Mouse (Mus musculus) brain, embryonic 14.5 days (tissue): ENCODE data around the gene Bcar1. TPM values are rescaled to one million over a fixed set of nuclear protein-coding genes. Genes with fewer than 3 reads are reported as not detected.

Experiments
- DNase-seq: peaks from one replicate; pipeline ENCODE4 v3.0.0-alpha.2; 2011; ENCODE audit warnings: low read depth
- CTCF ChIP-seq: fragments of 200-500 bp; IDR thresholded peaks from 2 replicates; pipeline ENCODE4 v1.5.1; 2012; ENCODE audit warnings: inconsistent platforms, mild to moderate bottlenecking, moderate library complexity, borderline replicate concordance; ENCODE audit not compliant: insufficient read depth, insufficient read length; ENCODE audit errors: extremely low read depth
- POLR2A ChIP-seq: fragments of 200-500 bp; IDR thresholded peaks from 2 replicates; pipeline ENCODE4 v1.6.1; 2012; ENCODE audit warnings: mild to moderate bottlenecking, inconsistent platforms, borderline replicate concordance; ENCODE audit not compliant: poor library complexity, insufficient read depth, insufficient read length, severe bottlenecking; ENCODE audit errors: extremely low read depth
- polyA plus RNA-seq: library from polyadenylated mRNA; depleted of rRNA; stranded (reverse); fragments of >200 nt; gene quantifications from 2 replicates; pipeline ENCODE4 v1.2.3, GENCODE M21; 2012

Gene Bcar1
- polyA plus RNA-seq, 1 experiment = 101 TPM

GRCm38 (mm10) chr8:111718937-111719336 lies 24.7 kb downstream of the Bcar1 start:
- peak; percentile 28 for DNase-seq
- TF ChIP-seq POLR2A (no peak), CTCF (no peak)

DNA sequence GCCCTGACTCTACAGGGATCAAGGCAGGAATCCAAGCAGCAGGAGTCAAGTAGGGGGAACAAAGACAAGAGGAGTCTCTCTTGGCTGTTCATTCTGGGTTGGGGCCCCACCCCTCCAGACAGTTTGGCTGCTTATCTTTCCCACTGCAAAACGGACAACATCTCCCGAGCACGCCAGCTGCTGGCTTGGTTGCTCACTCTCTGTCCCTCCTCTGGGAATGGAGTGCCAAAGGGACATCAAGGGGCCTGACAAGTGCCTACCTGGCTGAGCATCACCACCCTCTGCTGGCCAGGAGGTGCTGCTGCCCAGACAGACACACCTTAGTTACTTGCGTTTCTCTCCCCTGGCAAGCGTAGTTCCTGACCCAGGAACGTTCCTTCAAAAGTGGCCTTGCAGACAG lies 25.7 kb downstream of the Bcar1 start:
- DNase-seq = peak; percentile 70
- TF ChIP-seq POLR2A (no peak), CTCF (peak; percentile 27; the same call in 1 of the 2 replicates)

GRCm38 (mm10) chr8:111717488-111717792 lies 26.2 kb downstream of the Bcar1 start:
- DNase-seq = peak; percentile 80
- TF ChIP-seq POLR2A (no peak), CTCF (no peak)

DNA sequence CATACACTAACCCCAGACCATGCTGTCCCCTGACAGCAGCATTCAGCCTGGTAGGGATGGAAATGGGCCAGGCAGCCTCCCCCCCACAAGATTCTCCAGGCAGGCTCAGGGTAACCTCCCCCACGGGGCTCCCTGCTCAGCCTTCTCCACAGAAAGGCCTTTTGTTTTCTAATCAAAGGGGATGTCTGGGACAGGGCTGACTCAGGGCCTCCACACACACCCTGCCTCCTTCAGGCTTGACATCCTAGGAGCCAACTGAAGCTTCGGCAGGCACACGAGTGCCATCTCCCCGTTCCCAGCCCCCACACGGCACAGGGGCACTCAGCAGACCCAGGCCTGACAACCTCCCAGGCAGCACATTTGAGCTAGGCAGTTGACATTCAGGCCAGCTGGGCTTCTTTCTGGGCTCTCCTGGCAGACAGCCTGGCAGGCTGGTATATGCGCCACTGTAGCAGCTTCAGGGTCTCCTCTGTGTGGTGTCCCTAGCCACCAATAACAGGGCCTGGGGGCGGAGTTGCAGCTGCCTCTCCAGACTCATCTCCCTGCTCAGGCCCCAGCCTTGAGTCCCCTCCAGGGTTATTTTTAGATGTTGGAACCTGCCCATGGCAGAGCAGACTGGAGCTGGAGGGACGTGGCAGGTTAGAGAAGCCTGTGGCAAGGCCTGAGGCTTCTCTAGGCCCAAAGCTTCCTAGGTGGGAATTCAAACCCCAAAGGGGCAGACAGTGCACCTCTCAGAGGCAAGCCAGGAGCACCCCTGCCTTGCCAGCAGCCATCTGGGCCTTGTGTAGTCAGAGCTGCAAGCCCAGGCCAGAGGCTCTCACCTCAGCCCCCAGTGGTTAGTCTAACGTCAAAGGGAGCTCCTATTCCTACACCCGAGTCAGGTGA lies 26.8 kb downstream of the Bcar1 start:
- TF ChIP-seq CTCF (no peak), POLR2A (no peak)
- peak; percentile 95 for DNase-seq

DNA sequence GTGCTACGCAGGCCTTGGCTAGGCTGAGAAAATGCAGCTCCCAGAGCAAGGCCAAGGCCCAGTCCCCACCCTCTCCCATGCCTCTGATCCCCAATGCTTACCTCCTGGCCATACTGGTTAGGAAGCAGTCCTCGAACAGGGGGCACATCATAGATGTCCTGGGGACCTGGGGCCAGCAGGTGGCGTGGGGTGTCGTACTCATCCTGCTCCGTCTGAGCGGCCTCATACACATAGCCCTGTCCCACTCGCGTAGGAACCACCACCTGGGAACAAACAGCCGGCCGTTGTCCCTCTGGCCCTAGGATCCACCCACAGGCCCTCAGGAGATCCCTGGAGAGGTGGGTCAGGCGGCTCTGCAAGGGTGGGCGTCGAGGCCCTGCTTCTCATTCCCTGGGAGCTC lies 28.1 kb downstream of the Bcar1 start:
- DNase-seq = no peak
- no peak; the same call in 1 of the 2 replicates for TF ChIP-seq CTCF
- no peak for TF ChIP-seq POLR2A

DNA sequence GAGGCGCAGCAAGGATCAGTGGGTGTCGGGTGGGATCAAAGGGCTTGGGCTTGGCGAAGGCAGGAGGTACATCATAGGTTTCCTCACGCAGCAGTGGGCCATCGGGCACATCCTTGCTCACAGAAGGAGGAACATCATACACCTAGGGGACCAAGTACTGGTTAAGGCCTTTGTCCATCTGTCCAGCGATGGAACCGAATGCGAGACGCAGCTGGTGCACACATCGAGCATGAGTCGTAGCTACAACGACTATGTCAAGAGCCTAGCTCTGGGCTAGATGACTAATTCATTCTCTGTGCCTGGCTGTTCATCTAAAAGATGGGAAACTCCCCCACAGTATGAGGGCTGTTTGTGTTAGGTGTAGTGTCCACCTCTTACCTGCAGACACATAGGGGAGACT lies 29.3 kb downstream of the Bcar1 start:
- no peak for DNase-seq
- TF ChIP-seq CTCF (no peak), POLR2A (no peak)

DNA sequence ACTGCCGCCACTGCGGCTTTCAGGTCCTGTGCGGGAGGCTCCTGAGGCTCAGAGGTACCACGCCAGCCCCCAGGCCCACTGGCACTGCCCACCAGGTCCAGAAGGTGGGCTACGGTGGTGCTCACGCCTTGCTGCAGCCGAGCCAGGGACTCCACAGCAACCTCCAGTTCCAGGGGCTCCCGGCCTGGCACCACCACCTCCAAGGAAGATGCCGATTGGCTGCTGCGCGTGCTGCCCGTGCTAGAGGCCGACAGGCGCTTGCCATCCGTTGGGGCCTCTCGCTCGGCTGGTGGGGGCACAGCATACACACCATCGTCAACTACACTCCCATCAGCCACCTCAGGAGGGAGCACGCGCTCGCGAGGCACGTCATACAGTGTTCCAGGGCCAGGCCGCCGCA lies 29.8 kb downstream of the Bcar1 start:
- TF ChIP-seq CTCF = no peak
- TF ChIP-seq POLR2A = no peak
- no peak for DNase-seq

DNA sequence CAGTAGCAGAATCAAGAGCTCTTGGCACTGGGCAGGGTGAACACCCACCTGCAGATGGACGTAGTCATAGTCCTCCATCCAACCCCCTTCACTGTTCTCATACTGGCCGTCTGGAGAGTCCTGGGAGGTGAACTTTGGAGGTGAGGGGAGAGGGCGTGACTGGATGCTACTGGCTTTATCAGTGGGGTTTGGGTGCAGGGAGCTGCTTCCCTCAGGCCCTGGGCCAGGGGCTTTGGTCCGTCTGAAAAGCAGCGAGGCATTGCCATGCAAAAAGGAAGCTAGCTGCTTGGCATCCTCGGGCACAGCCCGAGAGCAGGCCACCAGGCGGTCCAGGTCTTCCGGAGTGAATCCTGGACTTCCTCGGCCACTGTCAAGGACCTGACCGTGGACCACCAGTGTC lies 30.3 kb downstream of the Bcar1 start:
- TF ChIP-seq POLR2A (no peak), CTCF (no peak)

DNA sequence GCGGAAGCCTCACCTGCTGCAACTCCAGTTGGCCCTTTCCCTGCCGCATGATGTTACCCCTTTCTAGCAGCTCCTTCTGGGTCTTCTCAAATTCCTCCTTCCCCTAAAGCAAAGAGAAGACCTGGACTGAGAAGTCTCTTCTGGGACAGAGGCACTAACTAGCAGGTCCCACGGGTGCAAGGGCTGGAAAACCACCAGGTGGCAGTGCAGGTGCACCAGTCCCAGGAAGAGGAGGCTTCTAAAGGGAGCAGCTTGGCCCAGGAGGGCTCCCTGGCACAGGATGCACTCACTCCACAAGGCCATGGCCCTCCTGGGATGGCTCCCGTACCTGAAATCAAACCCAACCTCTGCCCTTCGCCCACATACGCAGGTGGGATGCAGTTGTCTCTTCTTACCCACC lies 31.0 kb downstream of the Bcar1 start:
- no peak for TF ChIP-seq POLR2A
- TF ChIP-seq CTCF = peak; percentile 78
- DNase-seq = peak; percentile 76

More for the DNA sequence above, 30.3 kb downstream of the Bcar1 start:
- DNase-seq = no peak

- DNase-seq = no peak
- TF ChIP-seq POLR2A (no peak), CTCF (no peak)
Measured at GRCm38 (mm10) chr8:111712135-111712534, 31.5 kb downstream of the Bcar1 start.

GRCm38 (mm10) chr8:111710777-111711485 lies 32.7 kb downstream of the Bcar1 start:
- no peak for DNase-seq
- no peak for TF ChIP-seq POLR2A
- no peak for TF ChIP-seq CTCF
